Mouse (Mus musculus) lung, adult 2 months (tissue): ENCODE measurements around the gene Cish.

ENCODE experiments used
- CTCF ChIP-seq: fragments of 200-500 bp; IDR thresholded peaks from 2 replicates; pipeline ENCODE4 v1.5.1; 2011; ENCODE audit warnings: mild to moderate bottlenecking, low read length, control low read depth; ENCODE audit not compliant: insufficient read depth
- POLR2A ChIP-seq: fragments of 200-500 bp; IDR thresholded peaks from 2 replicates; pipeline ENCODE4 v1.6.1; 2011; ENCODE audit warnings: low read depth, mild to moderate bottlenecking, control low read depth, low read length, borderline replicate concordance; ENCODE audit errors: extremely low read depth

DNA sequence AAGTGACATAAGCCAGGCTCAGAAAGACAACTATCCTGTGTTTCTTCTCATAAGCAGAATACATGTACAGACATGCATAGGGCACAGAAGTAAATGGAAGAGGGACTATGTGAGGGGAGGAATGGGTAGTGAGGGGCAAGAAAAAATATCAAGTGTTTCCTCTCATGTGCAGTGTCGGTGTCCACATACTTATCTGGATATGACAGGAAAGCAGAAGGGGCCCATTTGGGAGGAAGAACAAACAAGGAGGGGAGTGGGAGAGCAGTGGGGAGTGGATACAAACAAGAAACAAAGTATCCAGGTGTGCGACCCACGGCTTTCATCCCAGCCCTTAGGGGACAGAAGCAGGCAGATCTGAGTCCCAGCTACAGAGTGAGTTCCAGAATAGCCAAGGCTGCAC, 18.1 kb downstream of the Cish start:
- TF ChIP-seq POLR2A (no peak), CTCF (no peak)
